Mouse (Mus musculus) E14TG2a.4 (cell line): ENCODE data around the gene Nob1.

ENCODE experiments used
- H3K27me3 ChIP-seq: 2 replicates; pipeline ENCODE4 v1.6.1; 2014; ENCODE audit warnings: low read length, control low read depth; ENCODE audit not compliant: insufficient read depth
- H3K36me3 ChIP-seq: 2 replicates; pipeline ENCODE4 v1.6.1; 2014; ENCODE audit warnings: low read length, control low read depth; ENCODE audit not compliant: insufficient read depth
- H3K4me1 ChIP-seq: replicated peaks from 2 replicates; pipeline ENCODE4 v1.6.1; 2014; ENCODE audit warnings: low read depth, low read length, control low read depth
- H3K4me3 ChIP-seq: replicated peaks from 2 replicates; pipeline ENCODE4 v1.5.1; 2014; ENCODE audit warnings: mild to moderate bottlenecking, low read length
- H3K9me3 ChIP-seq: 2 replicates; pipeline ENCODE4 v1.6.1; 2014; ENCODE audit warnings: low read length, control low read depth
- CTCF ChIP-seq: conservative IDR thresholded peaks from 2 replicates; pipeline ENCODE4 v1.5.1; 2014; ENCODE audit warnings: low read length
- NANOG ChIP-seq: IDR thresholded peaks from 2 replicates; pipeline ENCODE4 v1.6.1; 2014; ENCODE audit warnings: borderline replicate concordance, low read length, mixed read lengths
- POU5F1 ChIP-seq: IDR thresholded peaks from 2 replicates; pipeline ENCODE4 v1.6.1; 2014; ENCODE audit warnings: low read length, borderline replicate concordance

The Nob1 gene

GRCm38 (mm10) chr8:107444626-107445025 lies 19.8 kb upstream of the Nob1 start:
- Histone ChIP-seq H3K36me3 (peaks cover 47% of the 10 kb centered on the region), H3K4me1 (peaks cover 86% of the 10 kb centered on the region), H3K4me3 (no peak overlapping the region), H3K9me3 (no peaks in the 10 kb centered on the region), H3K27me3 (no peaks in the 10 kb centered on the region)
- no peak for TF ChIP-seq POU5F1
- TF ChIP-seq NANOG, result no peak
- TF ChIP-seq CTCF, result no peak

- H3K36me3 ChIP-seq, result peaks cover 37% of the 10 kb centered on the region; the same call in 1 of the 2 replicates
- no peak overlapping the region for H3K4me3 ChIP-seq
- peaks cover 70% of the 10 kb centered on the region for H3K4me1 ChIP-seq
- TF ChIP-seq NANOG (no peak), POU5F1 (no peak), CTCF (no peak)
- H3K27me3 ChIP-seq, result no peaks in the 10 kb centered on the region
- H3K9me3 ChIP-seq, result no peaks in the 10 kb centered on the region
These were observed 15.2 kb upstream of the Nob1 start for GRCm38 (mm10) chr8:107439880-107440625.

- no peaks in the 10 kb centered on the region for H3K9me3 ChIP-seq
- H3K4me3 ChIP-seq, result peak overlapping the region; percentile 94; the same call in 1 of the 2 replicates
- TF ChIP-seq CTCF (no peak), NANOG (no peak), POU5F1 (no peak)
- H3K27me3 ChIP-seq, result no peaks in the 10 kb centered on the region
- peaks cover 53% of the 10 kb centered on the region for H3K4me1 ChIP-seq
- peaks cover 19% of the 10 kb centered on the region; the same call in 1 of the 2 replicates for H3K36me3 ChIP-seq
These were observed 12.9 kb upstream of the Nob1 start for GRCm38 (mm10) chr8:107437711-107438110.

GRCm38 (mm10) chr8:107436841-107437421 lies 12.1 kb upstream of the Nob1 start:
- Histone ChIP-seq H3K9me3 (no peaks in the 10 kb centered on the region), H3K36me3 (peaks cover 17% of the 10 kb centered on the region; the same call in 1 of the 2 replicates), H3K27me3 (no peaks in the 10 kb centered on the region), H3K4me1 (peaks cover 49% of the 10 kb centered on the region), H3K4me3 (peak overlapping the region; percentile 94)
- no peak for TF ChIP-seq NANOG
- TF ChIP-seq POU5F1, result no peak
- no peak for TF ChIP-seq CTCF

- Histone ChIP-seq H3K9me3 (no peaks in the 10 kb centered on the region), H3K4me3 (peak within 1 kb of the TSS; percentile 94), H3K36me3 (peaks cover 9% of the 10 kb centered on the region; the same call in 1 of the 2 replicates), H3K4me1 (peaks cover 42% of the 10 kb centered on the region), H3K27me3 (no peaks in the 10 kb centered on the region)
- TF ChIP-seq CTCF, result no peak
These were observed 11.3 kb upstream of the Nob1 start, which contains the start of gene Wwp2 for GRCm38 (mm10) chr8:107435962-107436831. Gene Wwp2 (plus strand): TSS chr8:107436365.

- Histone ChIP-seq H3K4me1 (peaks cover 38% of the 10 kb centered on the region), H3K4me3 (peak overlapping the region; percentile 94), H3K36me3 (0 out of 2 replicates have a peak, but pooled peaks cover 6% of the 10 kb centered on the region), H3K27me3 (0 out of 2 replicates have a peak, but pooled peaks cover 5% of the 10 kb centered on the region), H3K9me3 (no peaks in the 10 kb centered on the region)
- no peak for TF ChIP-seq POU5F1
- no peak for TF ChIP-seq NANOG
- no peak for TF ChIP-seq CTCF
These were observed 10.6 kb upstream of the Nob1 start for GRCm38 (mm10) chr8:107435421-107435961.

GRCm38 (mm10) chr8:107430821-107431220 lies 6.0 kb upstream of the Nob1 start:
- H3K9me3 ChIP-seq, result 0 out of 2 replicates have a peak, but pooled peaks cover 3% of the 10 kb centered on the region
- 0 out of 2 replicates have a peak, but pooled peaks cover 5% of the 10 kb centered on the region for H3K27me3 ChIP-seq
- TF ChIP-seq POU5F1, result no peak
- TF ChIP-seq NANOG, result no peak
- no peak for TF ChIP-seq CTCF
- no peak overlapping the region for H3K4me3 ChIP-seq
- H3K4me1 ChIP-seq, result peaks cover 11% of the 10 kb centered on the region
- H3K36me3 ChIP-seq, result no peaks in the 10 kb centered on the region

GRCm38 (mm10) chr8:107425230-107425597 lies 363 bp upstream of the Nob1 start:
- H3K4me3 ChIP-seq, result peak overlapping the region; percentile 97; the same call in 1 of the 2 replicates
- H3K27me3 ChIP-seq, result no peaks in the 10 kb centered on the region
- H3K36me3 ChIP-seq, result peaks cover 35% of the 10 kb centered on the region
- peaks cover 44% of the 10 kb centered on the region for H3K4me1 ChIP-seq
- H3K9me3 ChIP-seq, result 0 out of 2 replicates have a peak, but pooled peaks cover 3% of the 10 kb centered on the region
- no peak for TF ChIP-seq POU5F1
- no peak for TF ChIP-seq NANOG
- TF ChIP-seq CTCF, result no peak
